Comparison of ENCODE assay signal across 20 mouse cellular contexts in genomic region chr7:34380311-34380710, GRCm38 (mm10).
"Had no signal": no experiment of that assay in that cellular context is flagged by ENCODE, and none has a peak within 500 bp of the region (broad histone marks: within the 10 kb centered on the region; RNA-seq: fewer than 3 reads in every experiment).

No protein-coding gene starts in this region.

- DNase-seq: lung, adult 18-20 months; lung, embryonic 14.5 days; lung, postnatal 10 days; lung, postnatal 4 days; midbrain, embryonic 14.5 days; retina, postnatal 1 day; right cerebral cortex, adult 18-20 months; right cerebral cortex, postnatal 14 days; thymus, adult 2 months; thymus, postnatal 14 days; thymus, postnatal 36 days had no signal

- ATAC-seq: midbrain, embryonic 16.5 days had no signal

- H3K9me3 ChIP-seq: liver, embryonic 15.5 days; midbrain, embryonic 10.5 days; midbrain, embryonic 12.5 days; neural tube, embryonic 13.5 days; neural tube, embryonic 15.5 days; stomach, embryonic 15.5 days had no signal

- H3K9ac ChIP-seq: liver, embryonic 15.5 days; lung, embryonic 14.5 days; midbrain, embryonic 12.5 days; neural tube, embryonic 13.5 days; neural tube, embryonic 15.5 days; stomach, embryonic 15.5 days had no signal

- H3K36me3 ChIP-seq: midbrain, embryonic 12.5 days; neural tube, embryonic 13.5 days; neural tube, embryonic 15.5 days; stomach, embryonic 15.5 days had no signal

- H3K27me3 ChIP-seq: liver, embryonic 15.5 days; midbrain, embryonic 12.5 days; neural tube, embryonic 13.5 days; neural tube, embryonic 15.5 days; stomach, embryonic 15.5 days had no signal

- H3K4me2 ChIP-seq: liver, embryonic 15.5 days; lung, embryonic 14.5 days; midbrain, embryonic 12.5 days; neural tube, embryonic 13.5 days; neural tube, embryonic 15.5 days; stomach, embryonic 15.5 days had no signal

- H3K4me3 ChIP-seq: liver, embryonic 15.5 days; midbrain, embryonic 10.5 days; midbrain, embryonic 12.5 days; myocyte; neural tube, embryonic 13.5 days; neural tube, embryonic 15.5 days; stomach, embryonic 15.5 days had no signal

- H3K27ac ChIP-seq: liver, embryonic 15.5 days; midbrain, embryonic 10.5 days; midbrain, embryonic 12.5 days; neural tube, embryonic 13.5 days; neural tube, embryonic 15.5 days; stomach, embryonic 15.5 days; stomach, postnatal 0 days had no signal
